Mouse (Mus musculus) heart, adult 2 months (tissue): ENCODE measurements around the gene Fuz. TPM values are rescaled to one million over a fixed set of nuclear protein-coding genes. Genes with fewer than 3 reads are reported as not detected.
"Not testable (repeated sequence)": the region's sequence is repeated elsewhere in the genome, so short reads cannot be mapped to it uniquely, and the experiment has no call there.

Experiments used
- DNase-seq, 2 experiments: peaks; one replicate each; pipeline ENCODE4 v3.0.0; 2021
- H3K27ac ChIP-seq: fragments of 200-600 bp; 2 replicates; pipeline ENCODE4 v1.8.1; 2022
- H3K27me3 ChIP-seq: fragments of 200-500 bp; 2 replicates; pipeline ENCODE4 v1.6.1; 2012; ENCODE audit warnings: mild to moderate bottlenecking, low read length, inconsistent platforms, mixed read lengths; ENCODE audit not compliant: control insufficient read depth, insufficient read depth
- H3K36me3 ChIP-seq: fragments of 200-500 bp; 2 replicates; pipeline ENCODE4 v1.6.1; 2012; ENCODE audit warnings: low read length, inconsistent platforms; ENCODE audit not compliant: control insufficient read depth, insufficient read depth
- H3K4me1 ChIP-seq: fragments of 200-500 bp; 2 replicates; pipeline ENCODE4 v1.6.1; 2011; ENCODE audit warnings: low read length; ENCODE audit not compliant: control insufficient read depth, insufficient read depth
- H3K4me3 ChIP-seq: fragments of 200-600 bp; 2 replicates; pipeline ENCODE4 v1.8.1; 2022
- H3K79me2 ChIP-seq: fragments of 200-500 bp; replicated peaks from 2 replicates; pipeline ENCODE4 v1.6.1; 2012; ENCODE audit warnings: mild to moderate bottlenecking, inconsistent platforms, low read length, moderate library complexity, mixed read lengths; ENCODE audit not compliant: control insufficient read depth, insufficient read depth
- H3K9ac ChIP-seq: fragments of 200-500 bp; 2 replicates; pipeline ENCODE4 v1.6.1; 2012; ENCODE audit warnings: low read depth, mild to moderate bottlenecking, control low read depth, inconsistent platforms, low read length, mixed read lengths
- CTCF ChIP-seq: fragments of 200-600 bp; IDR thresholded peaks from 2 replicates; pipeline ENCODE4 v1.8.1; 2022; ENCODE audit warnings: antibody characterized with exemption, mild to moderate bottlenecking, moderate library complexity
- EP300 ChIP-seq: fragments of 200-500 bp; IDR thresholded peaks from 2 replicates; pipeline ENCODE4 v1.6.1; 2011; ENCODE audit warnings: low read depth, low read length, control low read depth; ENCODE audit not compliant: insufficient read depth
- POLR2A ChIP-seq: fragments of 200-500 bp; IDR thresholded peaks from 2 replicates; pipeline ENCODE4 v1.6.1; 2011; ENCODE audit warnings: mild to moderate bottlenecking, low read depth, low read length, control low read depth; ENCODE audit not compliant: insufficient read depth
- WGBS: fragments of 180-500 bp; shearing (Covaris S2); methylation state at CpG from one replicate; pipeline ENCODE4 v1.1.7; 2018; 5-methylcytosine and 5-hydroxymethylcytosine counted together
- intact Hi-C: fragments of 180-260 bp; cut with DNase I; formaldehyde crosslinking; loops from one replicate; pipeline ENCODE4 v1.15.1; 2025
- polyA plus RNA-seq: library from polyadenylated mRNA; depleted of rRNA; stranded (reverse); fragments of >200 nt; gene quantifications from 2 replicates; pipeline ENCODE4 v1.2.3, GENCODE M21; 2012
- total RNA-seq, 2 experiments: library from RNA; stranded (reverse); gene quantifications; 2 replicates each; pipeline ENCODE4 v1.2.3; 2021

Fuz gene
- total and polyA plus RNA-seq, 3 experiments, result 16.3 to 31.6 (median 17.1) TPM

- not testable (repeated sequence) for H3K36me3 ChIP-seq, H3K4me3 ChIP-seq, H3K27me3 ChIP-seq, H3K27ac ChIP-seq, H3K79me2 ChIP-seq, H3K9ac ChIP-seq, DNase-seq
- peak; percentile 49 for TF ChIP-seq CTCF
- intact Hi-C loops, result loop anchor here (2.0 kb wide), 1 partner anchor 19 kb away; no protein-coding TSS in a partner anchor
- WGBS, result 87% methylated on average over 2 of the region's 2 CpGs
- H3K4me1 ChIP-seq, result peaks cover 12% of the 10 kb centered on the region
Measured at GRCm38 (mm10) chr7:44871774-44872173, 24.1 kb upstream of the Fuz start.

- H3K27me3 ChIP-seq, result no peaks in the 10 kb centered on the region
- intact Hi-C loops, result no loop called here
- WGBS, result 66% methylated on average over 14 of the region's 14 CpGs
- H3K9ac ChIP-seq, result no peak overlapping the region
- peak in 1 of 2 experiments; percentile 71 for DNase-seq
- H3K4me3 ChIP-seq, result no peak overlapping the region
- no peaks in the 10 kb centered on the region for H3K79me2 ChIP-seq
- H3K4me1 ChIP-seq, result peaks cover 6% of the 10 kb centered on the region
- peak; percentile 24; the same call in 1 of the 2 replicates for TF ChIP-seq CTCF
- peak; percentile 53 for TF ChIP-seq POLR2A
- TF ChIP-seq EP300, result peak; percentile 90
- H3K27ac ChIP-seq, result peak overlapping the region; percentile 68
- no peaks in the 10 kb centered on the region for H3K36me3 ChIP-seq
Measured at GRCm38 (mm10) chr7:44877833-44878232, 18.0 kb upstream of the Fuz start.

DNA sequence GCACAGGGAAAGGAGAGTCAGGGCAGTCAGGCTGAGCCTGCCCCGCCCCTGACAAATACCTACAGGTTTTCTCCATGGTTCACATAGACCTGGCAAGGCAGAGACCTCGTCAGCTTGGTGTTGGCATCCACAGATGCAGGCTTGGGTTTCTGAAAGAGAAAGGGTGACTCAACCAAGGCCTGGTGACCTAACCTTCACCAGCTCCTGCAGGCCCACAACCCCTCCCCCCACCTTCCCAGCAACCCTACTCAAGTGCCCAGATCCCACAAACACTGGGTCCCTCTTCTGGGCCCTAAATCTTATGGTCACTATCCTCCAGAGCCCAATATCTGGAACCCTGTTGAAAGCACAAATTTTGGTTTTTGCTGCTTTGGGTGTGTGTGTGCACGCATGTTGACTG lies 12.8 kb upstream of the Fuz start:
- Histone ChIP-seq H3K36me3 (no peaks in the 10 kb centered on the region), H3K27ac (no peak overlapping the region), H3K4me3 (no peak overlapping the region), H3K27me3 (no peaks in the 10 kb centered on the region), H3K9ac (no peak overlapping the region), H3K4me1 (peaks cover 8% of the 10 kb centered on the region; the same call in 1 of the 2 replicates), H3K79me2 (peaks cover 1% of the 10 kb centered on the region; the same call in 1 of the 2 replicates)
- no peak for TF ChIP-seq EP300
- TF ChIP-seq CTCF, result no peak
- no peak for TF ChIP-seq POLR2A
- intact Hi-C loops, result no loop called here
- DNase-seq, result no peak
- 85% methylated on average over 3 of the region's 3 CpGs for WGBS

- H3K36me3 ChIP-seq, result no peaks in the 10 kb centered on the region
- 97% methylated on average over 5 of the region's 5 CpGs for WGBS
- intact Hi-C loops, result no loop called here
Measured at GRCm38 (mm10) chr7:44884637-44885036, 11.2 kb upstream of the Fuz start.

DNA sequence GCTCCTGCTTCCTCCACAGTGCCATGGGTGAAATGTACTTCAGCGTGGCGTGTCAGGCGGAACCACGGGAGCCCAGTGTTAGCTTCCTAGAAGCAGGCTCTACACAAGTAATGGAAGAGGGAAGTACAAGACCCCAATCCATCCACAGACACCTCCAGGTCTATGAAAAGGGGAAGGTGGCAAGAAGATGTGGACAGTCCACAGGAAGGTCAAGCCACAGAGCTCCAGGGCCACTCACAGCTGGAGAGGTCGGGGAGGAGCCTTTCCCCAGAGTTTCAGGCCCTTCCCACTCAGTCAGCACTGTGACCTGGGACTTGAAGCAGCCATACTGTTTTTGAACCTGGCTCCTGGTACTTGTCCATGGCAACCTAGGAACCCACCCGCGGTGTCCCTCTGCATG lies 8.9 kb upstream of the Fuz start:
- intact Hi-C loops, result no loop called here
- WGBS, result 92% methylated on average over 7 of the region's 7 CpGs
- no peak for TF ChIP-seq EP300
- TF ChIP-seq POLR2A, result no peak
- TF ChIP-seq CTCF, result no peak
- Histone ChIP-seq H3K36me3 (no peaks in the 10 kb centered on the region), H3K79me2 (peaks cover 5% of the 10 kb centered on the region), H3K9ac (no peak overlapping the region), H3K27me3 (no peaks in the 10 kb centered on the region), H3K4me1 (peaks cover 16% of the 10 kb centered on the region), H3K4me3 (no peak overlapping the region), H3K27ac (no peak overlapping the region)
- no peak for DNase-seq

More at GRCm38 (mm10) chr7:44884637-44885036, 11.2 kb upstream of the Fuz start:
- Histone ChIP-seq H3K4me3 (no peak overlapping the region), H3K27ac (no peak overlapping the region), H3K79me2 (peaks cover 1% of the 10 kb centered on the region; the same call in 1 of the 2 replicates), H3K9ac (no peak overlapping the region), H3K27me3 (no peaks in the 10 kb centered on the region), H3K4me1 (peaks cover 8% of the 10 kb centered on the region)
- DNase-seq, result no peak
- TF ChIP-seq CTCF (no peak), POLR2A (no peak), EP300 (no peak)

DNA sequence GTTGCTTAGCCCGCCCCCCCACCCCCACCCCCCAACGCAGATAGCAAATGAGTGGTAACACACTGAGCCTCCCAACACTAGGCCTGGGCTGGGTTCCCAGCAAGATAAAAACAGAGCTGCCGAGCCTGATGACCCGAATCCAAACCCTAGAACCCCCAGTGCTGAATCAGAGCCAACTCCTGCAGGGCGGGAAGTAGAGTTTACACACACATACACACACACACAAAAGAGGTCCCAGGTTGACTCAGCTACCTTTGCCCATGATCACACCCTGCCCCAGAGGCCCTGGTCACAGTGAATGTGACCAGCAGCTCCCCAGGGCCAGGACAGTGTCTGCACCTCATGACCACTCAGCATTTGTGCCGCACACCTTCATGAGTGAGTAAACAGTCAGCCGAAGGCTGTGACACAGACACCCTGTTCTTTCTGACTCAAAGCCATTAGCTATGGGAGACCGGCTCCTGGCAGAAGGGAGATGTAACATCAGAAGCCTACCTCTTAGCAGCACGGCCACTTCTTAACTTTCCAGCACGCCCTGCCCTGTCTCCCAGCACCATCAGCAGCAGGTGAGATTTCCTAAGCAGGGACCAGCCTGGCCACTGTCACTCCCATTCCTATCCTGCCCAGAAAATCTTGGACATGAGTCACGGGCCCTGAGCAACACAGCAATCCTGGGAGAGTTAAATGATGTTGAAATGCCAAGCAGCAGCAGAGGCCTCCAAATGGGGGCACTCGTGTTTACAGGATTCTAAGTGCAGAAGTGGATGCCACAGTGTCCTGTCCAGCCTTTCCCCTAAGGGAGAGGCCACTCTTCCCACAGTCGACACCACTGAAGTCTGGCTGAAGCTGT lies 7.4 kb upstream of the Fuz start:
- no peak overlapping the region for H3K9ac ChIP-seq

More for the DNA sequence above, 7.4 kb upstream of the Fuz start:
- H3K27me3 ChIP-seq, result no peaks in the 10 kb centered on the region
- H3K4me1 ChIP-seq, result peaks cover 16% of the 10 kb centered on the region
- H3K79me2 ChIP-seq, result peaks cover 7% of the 10 kb centered on the region
- no peak for TF ChIP-seq CTCF
- no peak for TF ChIP-seq POLR2A
- no peak for TF ChIP-seq EP300
- no peaks in the 10 kb centered on the region for H3K36me3 ChIP-seq
- 55% methylated on average over 13 of the region's 13 CpGs for WGBS
- peak overlapping the region; percentile 42 for H3K27ac ChIP-seq
- peak in 1 of 2 experiments; percentile 45 for DNase-seq
- H3K4me3 ChIP-seq, result no peak overlapping the region
- intact Hi-C loops, result no loop called here
